Mouse (Mus musculus) C2C12 (cell line): ENCODE results near the gene 1110051M20Rik.

Experiments used
- CTCF ChIP-seq: IDR thresholded peaks from one replicate; pipeline ENCODE4 v1.5.1; 2011; ENCODE audit not compliant: control insufficient read depth, insufficient read depth, insufficient read length
- USF1 ChIP-seq: IDR thresholded peaks from one replicate; pipeline ENCODE4 v1.6.1; 2011; ENCODE audit warnings: low read depth, mild to moderate bottlenecking, control low read depth, moderate library complexity

DNA sequence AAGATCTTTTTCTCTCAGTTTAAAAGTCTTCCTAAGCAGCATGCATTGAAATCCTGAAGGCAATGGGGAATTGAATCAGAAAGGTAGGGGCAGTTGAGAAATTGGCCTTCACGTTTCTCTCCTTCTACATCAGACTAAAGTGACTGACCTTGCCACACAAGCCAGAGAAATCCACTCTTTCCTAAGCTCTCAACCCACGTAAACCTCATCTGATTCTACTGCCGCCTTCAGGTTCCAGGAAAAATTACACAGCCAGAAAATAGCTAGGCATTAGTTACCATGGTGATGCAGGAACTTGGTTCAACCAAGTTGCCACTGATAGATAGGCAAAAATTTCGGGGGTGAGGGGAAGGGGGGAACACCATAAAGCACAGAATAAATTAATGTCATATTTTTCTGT, 11.3 kb upstream of the 1110051M20Rik start:
- TF ChIP-seq CTCF: peak; percentile 7
- no peak for TF ChIP-seq USF1
